In genomic region chr3:14863022-14863711, GRCm38 (mm10) we compare ENCODE assay signal across 9 mouse cellular contexts. TPM values are rescaled to one million over a fixed set of nuclear protein-coding genes. Genes with fewer than 3 reads are reported as not detected.
DNase-seq lines count a peak whose midpoint lies in the region; ATAC-seq and TF ChIP-seq lines count a peak whose summit lies in the region.
"Had no signal": no experiment of that assay in that cellular context is flagged by ENCODE, and none has a peak within 500 bp of the region (broad histone marks: within the 10 kb centered on the region; RNA-seq: fewer than 3 reads in every experiment).

Gene Car3 (plus strand): TSS chr3:14863512.

- 6% methylated on average over 18 of the region's 18 CpGs for WGBS in kidney, adult 2 months
- WGBS in forebrain, embryonic 11.5 days: 2% methylated on average over 15 of the region's 18 CpGs
- 7% methylated on average over 18 of the region's 18 CpGs for WGBS in liver, postnatal 0 days (ENCODE audit: insufficient replicate concordance)
- WGBS in stomach, embryonic 15.5 days: 2% methylated on average over 18 of the region's 18 CpGs

- intact Hi-C loops in left cerebral cortex, postnatal 36 days (cut with DNase I): loop anchor here (10.0 kb wide), 1 partner anchor 178 kb away; no protein-coding TSS in a partner anchor

- DNase-seq in kidney, adult 2 months: no peak
- no peak for DNase-seq in kidney, postnatal 14 days
- DNase-seq in adrenal gland, adult 18-20 months (ENCODE audit: low spot score in 2 of 2): no peak
- peak; percentile 73 for DNase-seq in forebrain, embryonic 11.5 days (ENCODE audit: low spot score)
- DNase-seq in heart, postnatal 4 days: no peak
- no peak for DNase-seq in liver, postnatal 0 days
- no peak for DNase-seq in left cerebral cortex, postnatal 36 days (ENCODE audit: low spot score in 2 of 2)

- no peaks in the 10 kb centered on the region for H3K27me3 ChIP-seq in kidney, adult 2 months (replicated peaks; ENCODE audit: control insufficient read depth, insufficient read depth, low read length)
- H3K27me3 ChIP-seq in forebrain, embryonic 11.5 days (ENCODE audit: control insufficient read depth, insufficient read depth, low read length): no peaks in the 10 kb centered on the region
- no peaks in the 10 kb centered on the region for H3K27me3 ChIP-seq in liver, postnatal 0 days (ENCODE audit: insufficient read depth, low read length)
- no peaks in the 10 kb centered on the region for H3K27me3 ChIP-seq in stomach, embryonic 15.5 days (replicated peaks)

- H3K9me3 ChIP-seq in forebrain, embryonic 11.5 days (ENCODE audit: control insufficient read depth, low read length): no peaks in the 10 kb centered on the region
- no peaks in the 10 kb centered on the region for H3K9me3 ChIP-seq in liver, postnatal 0 days (ENCODE audit: low read length)
- H3K9me3 ChIP-seq in stomach, embryonic 15.5 days: no peaks in the 10 kb centered on the region
- H3K9me3 ChIP-seq: G1E had no signal

- H3K27ac ChIP-seq in kidney, adult 2 months (ENCODE audit: insufficient read depth, low read depth, low read length): no peak within 1 kb of the TSS
- H3K27ac ChIP-seq in forebrain, embryonic 11.5 days (ENCODE audit: low read depth, low read length): no peak within 1 kb of the TSS
- peak within 1 kb of the TSS; percentile 39; the same call in 1 of the 2 replicates for H3K27ac ChIP-seq in liver, postnatal 0 days (ENCODE audit: low read depth)
- H3K27ac ChIP-seq in stomach, embryonic 15.5 days: no peak within 1 kb of the TSS

- TF ChIP-seq EP300 in liver, postnatal 0 days (IDR thresholded peaks at IDR 0.05; ENCODE audit: low read depth): no peak

- peak within 1 kb of the TSS; percentile 83 for H3K4me2 ChIP-seq in forebrain, embryonic 11.5 days (ENCODE audit: low read depth, low read length, severe bottlenecking)
- peak within 1 kb of the TSS; percentile 81 for H3K4me2 ChIP-seq in liver, postnatal 0 days (ENCODE audit: low read depth, low read length)
- H3K4me2 ChIP-seq in stomach, embryonic 15.5 days: peak within 1 kb of the TSS; percentile 61

- H3K4me3 ChIP-seq in kidney, adult 2 months (ENCODE audit: insufficient read depth, low read depth, low read length): no peak within 1 kb of the TSS; the same call in 1 of the 2 replicates
- H3K4me3 ChIP-seq in forebrain, embryonic 11.5 days (ENCODE audit: low read depth, low read length): peak within 1 kb of the TSS; percentile 36
- peak within 1 kb of the TSS; percentile 45 for H3K4me3 ChIP-seq in liver, postnatal 0 days (ENCODE audit: low read depth, low read length)
- peak within 1 kb of the TSS; percentile 36 for H3K4me3 ChIP-seq in stomach, embryonic 15.5 days (replicated peaks)

- no peak for TF ChIP-seq POLR2A in kidney, adult 2 months (IDR thresholded peaks at IDR 0.05; ENCODE audit: low read depth, low read length)

- peak within 1 kb of the TSS; percentile 68 for H3K9ac ChIP-seq in forebrain, embryonic 11.5 days (ENCODE audit: low read length)
- peak within 1 kb of the TSS; percentile 42 for H3K9ac ChIP-seq in liver, postnatal 0 days (replicated peaks)
- H3K9ac ChIP-seq in stomach, embryonic 15.5 days: no peak within 1 kb of the TSS

- H3K36me3 ChIP-seq in kidney, adult 2 months (ENCODE audit: control insufficient read depth, insufficient read depth, low read length): no peaks in the 10 kb centered on the region
- no peaks in the 10 kb centered on the region for H3K36me3 ChIP-seq in forebrain, embryonic 11.5 days (ENCODE audit: control insufficient read depth, insufficient read depth, low read length)
- H3K36me3 ChIP-seq in liver, postnatal 0 days (replicated peaks; ENCODE audit: insufficient read depth, low read length): no peaks in the 10 kb centered on the region
- H3K36me3 ChIP-seq in stomach, embryonic 15.5 days: no peaks in the 10 kb centered on the region
- H3K36me3 ChIP-seq: G1E had no signal

- H3K4me1 ChIP-seq in kidney, adult 2 months (ENCODE audit: control insufficient read depth, insufficient read depth, low read length): no peaks in the 10 kb centered on the region
- H3K4me1 ChIP-seq in forebrain, embryonic 11.5 days (replicated peaks; ENCODE audit: control insufficient read depth, insufficient read depth, low read length): peaks cover 2% of the 10 kb centered on the region; the same call in 1 of the 2 replicates
- 0 out of 2 replicates have a peak, but pooled peaks cover 6% of the 10 kb centered on the region for H3K4me1 ChIP-seq in liver, postnatal 0 days (ENCODE audit: insufficient read depth)
- H3K4me1 ChIP-seq in stomach, embryonic 15.5 days: no peaks in the 10 kb centered on the region

- TF ChIP-seq CTCF in kidney, adult 2 months (conservative IDR thresholded peaks at IDR 0.05; ENCODE audit: insufficient read depth, insufficient read length, low read depth, low read length): no peak
- TF ChIP-seq CTCF in liver, postnatal 0 days (IDR thresholded peaks at IDR 0.05; ENCODE audit: low read depth): no peak

- ATAC-seq in forebrain, embryonic 11.5 days (replicated peaks; ENCODE audit: low FRiP score): peak; percentile 87
- ATAC-seq in liver, postnatal 0 days: peak; percentile 43; the same call in 1 of the 2 replicates
- ATAC-seq in stomach, embryonic 15.5 days (ENCODE audit: insufficient read depth, low FRiP score, low read depth): peak; percentile 63; the same call in 1 of the 2 replicates

RNA-seq across cellular contexts. Expression of gene Car3, which starts in this region (rescaled TPM):
- polyA plus RNA-seq in kidney, adult 2 months (2012; rRNA removed): 359 and 491 TPM in 2 replicates
- 1,000 to 10,000 TPM; 1,123 to 3,019 TPM for total RNA-seq in adrenal gland, adult 18-20 months (2021)
- polyA plus RNA-seq in forebrain, embryonic 11.5 days (2014; fragmentation: Nextera tagmentation; extraction: Ambion mirVana): 1.5 and 1.6 TPM in 2 replicates
- total RNA-seq in heart, postnatal 4 days (2021): 10 to 100 TPM; 22.0 to 45.6 TPM
- polyA plus RNA-seq in liver, postnatal 0 days (2015; fragmentation: Nextera tagmentation; extraction: Ambion mirVana): 38.8 and 39.0 TPM in 2 replicates
- polyA plus RNA-seq in stomach, embryonic 15.5 days (2015; fragmentation: Nextera tagmentation; extraction: Ambion mirVana): 9.5 and 18.3 TPM in 2 replicates
- 1 to 10 TPM; 1.3 to 1.7 TPM for total RNA-seq in left cerebral cortex, postnatal 36 days (2021)

Comparison
In these comparisons a context has a peak if more than half of its experiments do, and no peak if none do; other contexts are left out.
1. RNA of gene Car3 (total RNA-seq): 1,123 to 3,019 TPM in adrenal gland, adult 18-20 months; 22.0 to 45.6 TPM in heart, postnatal 4 days and 1.3 to 1.7 TPM in left cerebral cortex, postnatal 36 days; every median in the first group is over 10 times any median in the second.
2. Peak in every context shown above with its lines, with median percentiles within 50 percentile points of each other: ATAC-seq and H3K4me2 ChIP-seq.